Mouse (Mus musculus) liver, embryonic 14.5 days (tissue): ENCODE results near the gene Zfp688. TPM values are rescaled to one million over a fixed set of nuclear protein-coding genes. Genes with fewer than 3 reads are reported as not detected.
"Not testable (repeated sequence)": the region's sequence is repeated elsewhere in the genome, so short reads cannot be mapped to it uniquely, and the experiment has no call there.

Experiments used
- ATAC-seq: fragments of 200-750 bp; cut with Nextera tagmentation; 2 replicates; pipeline ENCODE4 v1.8.0; 2017; ENCODE audit warnings: moderate number of reproducible peaks, mild to moderate bottlenecking, moderate library complexity; ENCODE audit not compliant: insufficient read depth
- DNase-seq, 3 experiments: peaks; one replicate each; pipeline ENCODE4 v3.0.0-alpha.2; 2012 to 2013; ENCODE audit warnings: low read depth in 3 of 3, low spot score in 3 of 3
- H3K27ac ChIP-seq: fragments of 300-500 bp; sonication (generic); 2 replicates; pipeline ENCODE4 v1.5.1; 2014; ENCODE audit warnings: moderate library complexity, mild to moderate bottlenecking, control low read depth, inconsistent platforms
- H3K27me3 ChIP-seq: fragments of 300-500 bp; sonication (generic); 2 replicates; pipeline ENCODE4 v1.6.1; 2014; ENCODE audit warnings: mild to moderate bottlenecking, low read length, moderate library complexity; ENCODE audit not compliant: control insufficient read depth, insufficient read depth
- H3K36me3 ChIP-seq: fragments of 300-500 bp; sonication (generic); replicated peaks from 2 replicates; pipeline ENCODE4 v1.6.1; 2014; ENCODE audit warnings: low read depth; ENCODE audit not compliant: control insufficient read depth, insufficient read depth
- H3K4me1 ChIP-seq, 2 experiments: fragments of 200-500 bp in 1 of 2; fragments of 300-500 bp in 1 of 2; sonication (generic) in 1 of 2; replicated peaks; 2 replicates each; pipeline ENCODE4 v1.6.1; 2012 to 2014; ENCODE audit warnings: antibody characterized with exemption in 1 of 2, inconsistent platforms in 1 of 2, low read length in 1 of 2; ENCODE audit not compliant: control insufficient read depth in 2 of 2, insufficient read depth in 2 of 2
- H3K4me2 ChIP-seq: fragments of 300-500 bp; sonication (generic); 2 replicates; pipeline ENCODE4 v1.6.1; 2014; ENCODE audit warnings: low read depth, mild to moderate bottlenecking, control low read depth, moderate library complexity
- H3K4me3 ChIP-seq, 2 experiments: fragments of 200-500 bp in 1 of 2; fragments of 300-500 bp in 1 of 2; sonication (generic) in 1 of 2; 2 replicates each; pipeline ENCODE4 v1.5.1; 2012 to 2014; ENCODE audit warnings: low read depth in 2 of 2, low read length in 2 of 2, mild to moderate bottlenecking in 2 of 2, control low read depth in 1 of 2, inconsistent platforms in 1 of 2, moderate library complexity in 1 of 2; ENCODE audit not compliant: insufficient read depth in 1 of 2
- H3K9ac ChIP-seq: fragments of 300-500 bp; sonication (generic); replicated peaks from 2 replicates; pipeline ENCODE4 v1.6.1; 2014; ENCODE audit warnings: mild to moderate bottlenecking, control low read depth, moderate library complexity
- H3K9me3 ChIP-seq: fragments of 300-500 bp; sonication (generic); 2 replicates; pipeline ENCODE4 v1.6.1; 2016; ENCODE audit warnings: low read length, mixed read lengths; ENCODE audit not compliant: control insufficient read depth
- CTCF ChIP-seq: IDR thresholded peaks from 2 replicates; pipeline ENCODE4 v1.5.1; 2016; ENCODE audit warnings: antibody characterized with exemption, low read depth, control low read depth
- EP300 ChIP-seq: IDR thresholded peaks from 2 replicates; pipeline ENCODE4 v1.6.1; 2016; ENCODE audit warnings: antibody characterized with exemption, low read depth
- WGBS: fragments of 180-500 bp; shearing (Covaris S2); extraction: QIAGEN DNeasy Blood & Tissue Kit; methylation state at CpG from one replicate; pipeline ENCODE4 v1.1.7; 2014; ENCODE audit not compliant: insufficient replicate concordance; 5-methylcytosine and 5-hydroxymethylcytosine counted together
- polyA plus RNA-seq, 2 experiments: library from polyadenylated mRNA; depleted of rRNA in 1 of 2; stranded (reverse) in 1 of 2; unstranded in 1 of 2; fragments of >200 nt; fragmentation: Nextera tagmentation in 1 of 2; extraction: Ambion mirVana in 1 of 2; gene quantifications; 2 replicates each; pipeline versions ENCODE4 v1.2.1 to v1.2.3; 2012 to 2014

The Zfp688 gene
- polyA plus RNA-seq, 2 experiments = 6.5 to 8.8 TPM

DNA sequence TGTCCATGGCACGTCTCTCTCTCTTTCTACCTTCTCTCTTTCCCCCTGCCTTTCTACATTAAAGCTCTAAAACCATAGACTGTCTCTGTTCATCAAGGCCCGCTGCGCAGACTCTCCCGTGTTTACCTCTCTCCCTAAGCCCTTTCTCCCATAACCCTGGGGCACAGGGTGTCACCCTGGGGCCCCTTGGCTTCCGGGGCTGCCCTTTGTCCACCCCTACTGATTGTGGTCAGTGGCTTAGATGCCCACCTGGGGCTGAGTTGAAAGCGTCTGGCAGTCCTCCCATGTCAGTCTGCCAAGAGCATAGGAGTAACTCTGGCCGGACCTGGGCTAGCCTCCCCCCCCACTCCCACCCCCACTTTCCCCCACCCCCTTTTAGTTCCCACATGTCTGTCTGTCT is 31.6 kb downstream of the Zfp688 start:
- no peak for DNase-seq
- H3K9me3 ChIP-seq = no peaks in the 10 kb centered on the region
- H3K4me3 ChIP-seq = no peak overlapping the region
- 63% methylated on average over 7 of the region's 7 CpGs for WGBS
- H3K27ac ChIP-seq = no peak overlapping the region
- no peak overlapping the region for H3K9ac ChIP-seq
- TF ChIP-seq EP300 = no peak
- TF ChIP-seq CTCF = no peak
- no peaks in the 10 kb centered on the region for H3K27me3 ChIP-seq
- ATAC-seq = no peak
- H3K36me3 ChIP-seq = no peaks in the 10 kb centered on the region; the same call in 1 of the 2 replicates
- H3K4me1 ChIP-seq = peaks cover 5 to 16% of the 10 kb centered on the region in 2 experiments
- no peak overlapping the region for H3K4me2 ChIP-seq

DNA sequence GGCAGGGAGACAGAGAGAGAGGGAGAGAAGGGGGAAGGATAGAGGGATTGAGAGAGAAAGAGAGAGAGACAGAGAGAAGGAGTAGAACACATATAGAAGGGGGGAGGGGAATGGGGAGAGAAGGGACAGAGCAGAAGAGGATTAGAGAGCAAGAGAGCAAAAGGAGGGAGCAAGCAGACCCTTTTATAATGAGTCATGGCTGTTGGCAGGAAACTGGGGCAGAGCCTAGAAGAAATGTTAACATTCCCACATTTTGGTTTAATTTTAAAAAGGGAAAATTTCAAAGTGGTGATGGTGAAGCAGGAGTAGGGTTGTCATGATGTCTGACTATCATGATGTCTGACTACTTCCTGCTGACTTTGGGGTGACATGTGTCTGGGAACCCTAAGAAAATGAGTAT is 33.7 kb downstream of the Zfp688 start:
- H3K9me3 ChIP-seq, DNase-seq, H3K9ac ChIP-seq, H3K4me2 ChIP-seq, H3K4me3 ChIP-seq, ATAC-seq, H3K36me3 ChIP-seq, H3K4me1 ChIP-seq, H3K27ac ChIP-seq, H3K27me3 ChIP-seq: not testable (repeated sequence)

DNA sequence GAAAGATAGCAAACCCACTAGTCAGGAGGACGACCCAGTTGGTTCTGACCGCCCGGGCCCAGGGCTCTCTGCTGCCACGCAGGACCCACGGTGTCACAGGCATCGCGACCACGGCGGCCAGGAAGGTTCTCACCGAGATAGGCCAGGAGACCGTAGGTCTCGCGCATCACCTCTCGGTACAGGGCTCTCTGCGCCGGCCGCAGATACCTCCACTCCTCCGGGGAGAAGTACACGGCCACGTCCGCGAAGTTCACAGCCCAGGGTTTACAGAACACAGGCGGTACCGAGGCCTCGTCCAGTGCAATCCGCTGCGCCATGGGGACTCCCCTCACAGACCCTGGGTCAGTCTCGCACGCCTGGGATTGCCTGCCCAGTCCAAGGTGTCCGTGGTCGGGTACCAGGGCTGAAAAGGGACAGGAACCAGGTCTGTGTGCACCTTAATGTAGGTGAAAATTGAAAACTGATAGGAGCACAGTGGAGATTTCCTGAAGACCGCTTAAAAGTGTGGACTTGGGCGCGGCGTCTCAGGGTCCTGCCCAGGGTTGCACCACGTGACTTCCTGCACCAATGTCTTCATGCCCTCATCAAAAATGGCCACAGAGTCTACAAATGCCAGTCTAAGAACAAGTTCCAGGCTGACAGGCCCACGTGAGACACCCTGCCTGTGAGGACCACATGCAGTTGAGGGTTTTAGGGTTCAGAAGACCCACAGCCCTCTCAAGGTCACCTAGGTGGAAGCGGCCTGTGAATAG is 35.1 kb downstream of the Zfp688 start, which contains the start of gene 9130019O22Rik:
Gene 9130019O22Rik (minus strand): TSS at position 526 of the 752 bp plus-strand sequence.
- no peaks in the 10 kb centered on the region for H3K27me3 ChIP-seq
- TF ChIP-seq CTCF (no peak), EP300 (no peak)
- peaks cover 0 to 4% of the 10 kb centered on the region in 2 experiments; a peak in 1 of 4 replicates for H3K4me1 ChIP-seq
- peak within 1 kb of the TSS; percentile 86 for H3K9ac ChIP-seq
- ATAC-seq = peak; percentile 87
- DNase-seq = peak; percentile 84 to 88 (median 86)
- no peak within 1 kb of the TSS for H3K27ac ChIP-seq
- 8% methylated on average over 38 of the region's 38 CpGs for whole genome bisulfite sequencing
- H3K9me3 ChIP-seq = no peaks in the 10 kb centered on the region
- peaks cover 4% of the 10 kb centered on the region for H3K36me3 ChIP-seq
- H3K4me3 ChIP-seq = peak within 1 kb of the TSS; percentile 62 to 66
- peak within 1 kb of the TSS; percentile 89 for H3K4me2 ChIP-seq

DNA sequence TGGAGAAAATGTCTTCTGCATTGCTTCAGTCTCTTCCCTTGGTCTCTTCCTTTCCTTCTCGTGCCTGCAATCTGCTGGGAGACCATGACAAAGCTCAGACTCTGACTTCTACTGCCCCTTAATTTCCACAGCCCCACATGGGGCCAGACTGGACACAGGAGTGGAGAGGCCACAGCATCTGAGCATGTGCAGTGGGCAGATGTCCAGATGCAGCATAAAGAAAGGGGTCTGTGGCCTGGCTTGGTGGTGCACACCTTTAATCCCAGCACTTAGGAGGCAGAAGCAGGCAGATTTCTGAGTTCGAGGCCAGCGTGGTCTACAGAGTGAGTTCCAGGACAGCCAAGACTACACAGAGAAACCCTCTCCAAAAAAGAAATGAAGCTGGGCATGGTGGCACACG is 36.3 kb downstream of the Zfp688 start:
- H3K36me3 ChIP-seq, H3K9ac ChIP-seq, DNase-seq, H3K27ac ChIP-seq, H3K27me3 ChIP-seq, ATAC-seq, H3K4me2 ChIP-seq, H3K9me3 ChIP-seq, H3K4me3 ChIP-seq, H3K4me1 ChIP-seq: not testable (repeated sequence)
- WGBS = 79% methylated on average over 4 of the region's 4 CpGs

DNA sequence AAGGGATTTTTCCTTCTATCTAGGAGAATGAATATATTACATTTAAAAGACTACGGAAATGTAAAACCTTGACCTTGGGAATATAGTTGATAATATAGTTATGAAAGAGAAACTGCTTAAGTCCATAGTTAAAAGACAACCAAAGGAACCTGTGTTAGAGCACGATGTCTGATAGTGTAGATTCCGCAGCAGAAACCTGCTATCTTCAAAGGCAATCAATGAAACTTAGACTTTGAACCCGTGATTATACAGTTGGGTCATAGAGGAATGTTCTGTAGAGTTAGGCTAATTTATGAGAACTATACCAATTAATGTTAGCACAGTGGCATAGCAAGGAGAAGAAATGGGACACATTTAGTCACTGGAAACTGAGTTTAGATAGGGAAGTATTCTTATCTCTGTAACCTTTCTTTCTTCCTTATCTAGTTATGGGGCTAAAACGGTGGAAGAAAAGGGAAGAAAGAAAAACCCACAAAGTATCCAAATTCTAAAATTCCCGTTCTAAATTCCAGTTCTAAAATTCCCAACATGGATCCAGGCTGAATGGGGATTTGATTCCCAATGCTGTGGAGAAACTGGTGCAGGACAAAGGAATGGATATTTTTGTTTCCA is 43.5 kb downstream of the Zfp688 start:
- Histone ChIP-seq H3K9ac (no peak overlapping the region), H3K4me1 (peaks cover 6 to 15% of the 10 kb centered on the region in 2 experiments), H3K27ac (no peak overlapping the region), H3K4me3 (no peak overlapping the region), H3K9me3 (no peaks in the 10 kb centered on the region), H3K4me2 (no peak overlapping the region), H3K27me3 (no peaks in the 10 kb centered on the region), H3K36me3 (no peaks in the 10 kb centered on the region)
- TF ChIP-seq CTCF (no peak), EP300 (no peak)
- WGBS = 28% methylated on average over 6 of the region's 6 CpGs
- no peak for DNase-seq
- no peak for ATAC-seq
